Mouse (Mus musculus) ES-Bruce4 (cell line): Measurements from ENCODE around the gene Otulinl. TPM values are rescaled to one million over a fixed set of nuclear protein-coding genes. Genes with fewer than 3 reads are reported as not detected.
A peak's percentile ranks its signal among the peaks of the same experiment; 100 is the strongest.

Source experiments
- H3K27ac ChIP-seq: 2 replicates; pipeline ENCODE4 v1.5.1; 2012; ENCODE audit warnings: low read length, inconsistent platforms; ENCODE audit not compliant: insufficient read depth
- H3K27me3 ChIP-seq: 2 replicates; pipeline ENCODE4 v1.6.1; 2012; ENCODE audit warnings: mild to moderate bottlenecking, low read length, inconsistent platforms; ENCODE audit not compliant: control insufficient read depth, poor library complexity, insufficient read depth, severe bottlenecking
- H3K36me3 ChIP-seq: 2 replicates; pipeline ENCODE4 v1.6.1; 2012; ENCODE audit warnings: inconsistent platforms, mild to moderate bottlenecking, low read length, moderate library complexity; ENCODE audit not compliant: control insufficient read depth, poor library complexity, insufficient read depth, severe bottlenecking
- H3K4me1 ChIP-seq: one replicate; pipeline ENCODE4 v1.8.1; 2011; ENCODE audit warnings: low read length; ENCODE audit not compliant: control insufficient read depth, insufficient read depth
- H3K4me3 ChIP-seq: 2 replicates; pipeline ENCODE4 v1.5.1; 2011; ENCODE audit warnings: low read depth, mild to moderate bottlenecking, low read length
- H3K9ac ChIP-seq: 2 replicates; pipeline ENCODE4 v1.6.1; 2012; ENCODE audit warnings: low read depth, mild to moderate bottlenecking, inconsistent platforms; ENCODE audit not compliant: poor library complexity, severe bottlenecking
- H3K9me3 ChIP-seq: replicated peaks from 2 replicates; pipeline ENCODE4 v1.6.1; 2012; ENCODE audit warnings: mild to moderate bottlenecking, low read length, inconsistent platforms; ENCODE audit not compliant: control insufficient read depth, poor library complexity, insufficient read depth, severe bottlenecking
- CTCF ChIP-seq: IDR thresholded peaks from one replicate; pipeline ENCODE4 v1.8.1; 2011; ENCODE audit warnings: low read depth, low read length
- EP300 ChIP-seq: IDR thresholded peaks from 2 replicates; pipeline ENCODE4 v1.6.1; 2011; ENCODE audit warnings: low read depth, low read length; ENCODE audit not compliant: insufficient read depth
- POLR2A ChIP-seq: IDR thresholded peaks from one replicate; pipeline ENCODE4 v1.8.1; 2011; ENCODE audit warnings: low read length; ENCODE audit not compliant: insufficient read depth
- polyA plus RNA-seq: library from polyadenylated mRNA; stranded (reverse); fragments of >200 nt; gene quantifications from 2 replicates; pipeline ENCODE4 v1.2.4, GENCODE M21; 2011; ENCODE audit warnings: low read depth; ENCODE audit not compliant: missing spikeins, insufficient read depth, insufficient read length

Otulinl gene
- polyA plus RNA-seq, 1 experiment, result 0.87 TPM

DNA sequence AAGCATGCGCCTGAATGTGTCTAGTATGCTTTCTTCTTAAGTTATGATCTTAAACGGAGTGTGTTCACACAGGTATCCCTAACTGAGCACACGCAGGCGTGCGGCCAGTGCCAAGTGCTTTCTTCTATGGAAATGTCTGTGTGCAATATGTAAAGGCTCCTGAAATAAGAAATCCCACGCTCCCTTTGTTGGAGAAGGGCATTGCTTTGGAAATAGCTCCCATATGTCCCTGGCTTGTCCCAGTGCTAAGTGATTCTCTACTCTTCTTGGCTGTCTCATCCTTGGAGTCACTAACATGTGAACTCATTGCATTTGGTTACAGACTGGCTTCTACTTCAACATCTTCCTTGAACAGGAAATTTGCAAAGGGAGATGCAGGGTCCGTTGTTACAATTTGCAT lies 3.4 kb upstream of the Otulinl start:
- Histone ChIP-seq H3K27ac (no peak overlapping the region), H3K36me3 (no peaks in the 10 kb centered on the region), H3K9ac (no peak overlapping the region), H3K9me3 (no peaks in the 10 kb centered on the region), H3K27me3 (no peaks in the 10 kb centered on the region), H3K4me3 (no peak overlapping the region), H3K4me1 (no peaks in the 10 kb centered on the region)
- TF ChIP-seq EP300, result no peak
- TF ChIP-seq POLR2A, result no peak
- no peak for TF ChIP-seq CTCF

DNA sequence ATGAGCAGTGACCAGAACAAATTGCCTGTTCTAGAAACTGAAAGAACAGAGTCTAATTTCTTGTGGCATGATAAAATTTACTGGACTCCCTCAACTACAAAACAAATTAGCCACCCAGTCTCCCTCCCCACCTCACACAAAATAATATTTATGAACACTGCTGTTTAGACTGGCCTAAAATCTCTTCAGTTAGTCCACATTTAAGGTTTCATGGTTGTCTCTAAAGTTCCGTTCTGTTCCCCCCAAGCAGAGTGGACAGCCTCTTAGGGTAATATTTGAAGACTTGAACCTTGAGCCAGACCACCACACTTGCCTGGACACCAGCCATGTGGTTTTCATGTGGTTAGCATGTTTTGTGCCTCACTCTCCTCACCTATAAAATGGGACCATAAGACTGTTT lies 1.8 kb upstream of the Otulinl start:
- Histone ChIP-seq H3K4me1 (no peaks in the 10 kb centered on the region), H3K27ac (no peak overlapping the region), H3K9ac (no peak overlapping the region), H3K9me3 (no peaks in the 10 kb centered on the region), H3K36me3 (no peaks in the 10 kb centered on the region), H3K27me3 (no peaks in the 10 kb centered on the region), H3K4me3 (no peak overlapping the region)
- TF ChIP-seq POLR2A (no peak), EP300 (no peak), CTCF (no peak)

DNA sequence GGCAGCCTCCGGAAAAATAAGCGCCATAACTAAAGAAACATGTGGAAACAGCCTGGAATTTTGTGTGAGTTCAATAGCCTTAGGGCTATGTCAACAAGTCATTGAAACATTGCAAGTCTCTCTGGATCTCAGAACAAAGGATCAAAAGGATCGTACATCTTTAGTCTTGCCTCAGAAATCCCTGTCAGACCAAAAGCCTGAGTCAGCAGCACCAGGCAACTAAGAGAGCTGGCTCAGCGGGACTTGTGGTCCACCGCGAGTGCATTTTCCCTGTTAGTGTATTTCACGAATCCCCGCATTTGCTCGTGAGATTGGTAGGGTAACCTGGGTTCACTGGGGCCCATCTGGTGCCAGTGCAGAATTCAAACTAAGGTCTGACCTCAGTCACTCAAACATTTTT lies 1.2 kb upstream of the Otulinl start:
- H3K4me3 ChIP-seq, result no peak overlapping the region
- H3K9ac ChIP-seq, result no peak overlapping the region
- TF ChIP-seq EP300, result no peak
- TF ChIP-seq CTCF, result no peak
- no peak for TF ChIP-seq POLR2A
- no peaks in the 10 kb centered on the region for H3K36me3 ChIP-seq
- no peak overlapping the region for H3K27ac ChIP-seq
- H3K27me3 ChIP-seq, result no peaks in the 10 kb centered on the region
- H3K4me1 ChIP-seq, result no peaks in the 10 kb centered on the region
- H3K9me3 ChIP-seq, result no peaks in the 10 kb centered on the region

DNA sequence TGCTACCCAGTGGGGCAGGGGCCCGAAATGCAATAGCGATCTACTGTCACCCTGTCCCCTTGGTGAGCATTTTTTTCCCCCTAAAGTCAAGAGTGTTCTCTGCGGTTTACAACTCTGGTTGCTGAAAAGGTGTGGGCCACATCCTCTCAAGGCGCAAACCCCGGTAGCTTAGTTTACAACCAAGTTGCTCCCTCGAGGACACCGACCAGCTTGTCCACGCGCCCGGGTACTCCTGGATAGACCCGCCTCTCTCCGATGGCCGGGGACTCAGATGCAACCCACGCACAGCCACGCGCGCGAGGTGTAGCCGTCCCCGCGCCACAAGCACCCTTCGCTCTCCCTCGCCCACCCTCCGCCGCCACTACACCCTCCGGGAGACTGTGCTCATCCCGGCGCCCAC lies 382 bp downstream of the Otulinl start:
- no peak overlapping the region for H3K27ac ChIP-seq
- H3K4me3 ChIP-seq, result peak overlapping the region; percentile 77
- no peaks in the 10 kb centered on the region for H3K9me3 ChIP-seq
- peak overlapping the region; percentile 69 for H3K9ac ChIP-seq
- TF ChIP-seq POLR2A (no peak), EP300 (no peak), CTCF (no peak)
- no peaks in the 10 kb centered on the region for H3K4me1 ChIP-seq
- no peaks in the 10 kb centered on the region for H3K36me3 ChIP-seq
- no peaks in the 10 kb centered on the region for H3K27me3 ChIP-seq

- H3K9ac ChIP-seq, result no peak overlapping the region
- H3K9me3 ChIP-seq, result no peaks in the 10 kb centered on the region
- no peak overlapping the region for H3K4me3 ChIP-seq
- H3K4me1 ChIP-seq, result no peaks in the 10 kb centered on the region
- no peaks in the 10 kb centered on the region for H3K27me3 ChIP-seq
- TF ChIP-seq CTCF (no peak), POLR2A (no peak), EP300 (no peak)
- no peak overlapping the region for H3K27ac ChIP-seq
- no peaks in the 10 kb centered on the region for H3K36me3 ChIP-seq
These were observed 2.9 kb downstream of the Otulinl start for GRCm38 (mm10) chr15:27678511-27678910.

- H3K4me3 ChIP-seq, result no peak overlapping the region
- H3K36me3 ChIP-seq, result no peaks in the 10 kb centered on the region
- no peak for TF ChIP-seq CTCF
- TF ChIP-seq POLR2A, result no peak
- no peak for TF ChIP-seq EP300
- H3K27me3 ChIP-seq, result no peaks in the 10 kb centered on the region
- H3K9ac ChIP-seq, result no peak overlapping the region
- H3K4me1 ChIP-seq, result no peaks in the 10 kb centered on the region
- H3K27ac ChIP-seq, result no peak overlapping the region
- H3K9me3 ChIP-seq, result no peaks in the 10 kb centered on the region
These were observed 3.6 kb downstream of the Otulinl start for GRCm38 (mm10) chr15:27677801-27678200.
